Mouse (Mus musculus): ENCODE results near the gene Chd8.

DNA sequence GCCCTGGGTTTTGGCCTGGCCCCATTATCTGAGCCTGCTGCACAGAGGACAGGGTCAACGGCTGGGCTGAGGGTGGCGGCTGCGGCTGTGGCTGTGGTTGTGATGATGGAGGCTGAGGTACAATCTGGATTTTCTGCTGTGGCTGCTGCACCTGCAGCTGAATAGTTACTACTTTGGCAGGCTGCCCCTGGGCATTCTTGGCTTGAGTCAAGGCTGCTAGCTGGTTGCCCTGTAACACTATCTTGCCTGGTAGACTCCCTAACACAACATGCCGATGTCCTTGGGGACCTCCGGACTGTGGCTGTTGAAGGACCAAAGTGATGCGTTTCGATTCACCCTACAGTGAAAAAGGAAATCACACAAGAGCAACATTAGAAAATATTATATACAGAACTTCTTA is 22.4 kb downstream of the Chd8 start:
- TF ChIP-seq CTCF (IDR thresholded peaks at IDR 0.05; ENCODE audit: borderline replicate concordance, insufficient read depth, low read depth, low read length), result no peak
- TF ChIP-seq POLR2A (IDR thresholded peaks at IDR 0.05; ENCODE audit: borderline replicate concordance, insufficient read depth, low read length), result no peak
